Mouse (Mus musculus): Measurements from ENCODE around the gene Rap1gap2. TPM values are rescaled to one million over a fixed set of nuclear protein-coding genes. Genes with fewer than 3 reads are reported as not detected.

Gene Rap1gap2
- total RNA-seq (2012; rRNA removed) (74.6 and 79.8 TPM in 2 replicates), total RNA-seq (2014; rRNA removed) (53.8 and 55.4 TPM in 2 replicates), polyA plus RNA-seq (2012; ENCODE audit: insufficient read length, low read depth) (69.8 and 76.6 TPM in 2 replicates)

GRCm38 (mm10) chr11:74610545-74611176 lies at the start of gene Rap1gap2:
Gene Rap1gap2, minus strand, starts transcription at chr11:74610915.
- H3K4me3 ChIP-seq (replicated peaks in 1 of 3; ENCODE audit: low read depth in 2 of 3, low read length in 2 of 3, poor library complexity in 1 of 3), result no peak within 1 kb of the TSS

DNA sequence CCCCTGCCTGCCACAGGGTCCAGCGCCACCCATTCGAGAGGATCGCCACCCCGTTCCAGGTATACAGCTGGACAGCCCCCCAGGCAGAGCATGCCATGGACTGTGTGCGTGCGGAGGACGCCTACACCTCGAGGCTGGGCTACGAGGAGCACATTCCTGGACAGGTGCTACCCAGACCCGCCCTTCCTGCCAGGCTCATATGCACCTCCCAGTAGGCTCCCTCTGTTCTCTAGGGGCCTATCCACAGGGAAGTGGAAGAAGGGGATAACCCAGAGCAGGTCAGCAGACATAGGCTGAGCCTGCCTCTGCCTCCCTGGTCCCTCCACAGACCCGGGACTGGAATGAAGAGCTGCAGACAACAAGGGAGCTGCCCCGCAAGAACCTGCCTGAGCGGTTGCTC lies 49.6 kb upstream of the Rap1gap2 start:
- no peak overlapping the region for H3K4me2 ChIP-seq (ENCODE audit: insufficient read depth, low read depth, poor library complexity, severe bottlenecking)
- peaks cover 17% of the 10 kb centered on the region for H3K9me3 ChIP-seq (replicated peaks; ENCODE audit: low read length)
- in situ Hi-C loops (cut with MboI; ENCODE audit: low pct_ligation_motif_present, low pct_unique_long_range_greater_than_20kb, low sequenced_read_pairs), result no loop called here
- no peak overlapping the region for H3K4me3 ChIP-seq (replicated peaks in 1 of 3; ENCODE audit: low read depth in 2 of 3, low read length in 2 of 3, poor library complexity in 1 of 3)
- H3K4me1 ChIP-seq (ENCODE audit: control insufficient read depth in 1 of 2, insufficient read depth in 2 of 2), result peaks cover 6% of the 10 kb centered on the region in 2 experiments; a peak in 2 of 4 replicates
- no peak overlapping the region for H3K27ac ChIP-seq (ENCODE audit: insufficient read depth, low read depth)
- dilution Hi-C loops (cut with MboI; ENCODE audit: extremely low pct_ligation_motif_present, extremely low pct_unique_long_range_greater_than_20kb, low sequenced_read_pairs), result no loop called here
- H3K79me2 ChIP-seq (replicated peaks; ENCODE audit: control insufficient read depth, extremely low read depth, insufficient read depth, poor library complexity, severe bottlenecking), result peaks cover 13% of the 10 kb centered on the region
- no peak overlapping the region for H3K9ac ChIP-seq (ENCODE audit: insufficient read depth, low read depth)
- DNase-seq (ENCODE audit: extremely low read depth), result no peak
- TF ChIP-seq USF2 (conservative IDR thresholded peaks at IDR 0.05; ENCODE audit: low read depth, low read length) (no peak), POLR2A (IDR thresholded peaks at IDR 0.05; ENCODE audit: low read depth, low read length) (no peak), MEF2A (IDR thresholded peaks at IDR 0.05; ENCODE audit: borderline replicate concordance, low read depth, low read length) (no peak), RAD21 (IDR thresholded peaks at IDR 0.05; ENCODE audit: low read depth, low read length) (no peak), POLR2AphosphoS2 (IDR thresholded peaks at IDR 0.05; ENCODE audit: low read depth, low read length) (no peak), GABPA (IDR thresholded peaks at IDR 0.05; ENCODE audit: insufficient replicate concordance, low read depth, low read length) (no peak), SMC3 (IDR thresholded peaks at IDR 0.05; ENCODE audit: low read depth, low read length) (no peak), MAFK (IDR thresholded peaks at IDR 0.05; ENCODE audit: insufficient replicate concordance, low read length) (no peak), E2F4 (IDR thresholded peaks at IDR 0.05; ENCODE audit: insufficient replicate concordance, low read depth, low read length) (no peak), JUN (IDR thresholded peaks at IDR 0.05; ENCODE audit: insufficient read depth, low read depth, low read length) (no peak), CHD2 (IDR thresholded peaks at IDR 0.05; ENCODE audit: low read length) (no peak), CTCF (conservative IDR thresholded peaks at IDR 0.05 in 1 of 2, IDR thresholded peaks at IDR 0.05 in 1 of 2; ENCODE audit: low read depth in 2 of 2, low read length in 2 of 2) (no peak), USF1 (IDR thresholded peaks at IDR 0.05; ENCODE audit: low read depth, low read length) (no peak), ETS1 (conservative IDR thresholded peaks at IDR 0.05; ENCODE audit: low read depth, low read length) (no peak), TBP (conservative IDR thresholded peaks at IDR 0.05; ENCODE audit: low read depth, low read length) (no peak)
- H3K27me3 ChIP-seq (replicated peaks), result no peaks in the 10 kb centered on the region
- H3K36me3 ChIP-seq (replicated peaks in 1 of 2; ENCODE audit: control insufficient read depth in 1 of 2, insufficient read depth in 1 of 2, low read length in 1 of 2), result peaks cover 86 to 100% of the 10 kb centered on the region in 2 experiments

More at GRCm38 (mm10) chr11:74610545-74611176, at the start of gene Rap1gap2:
- Histone ChIP-seq H3K4me2 (ENCODE audit: insufficient read depth, low read depth, poor library complexity, severe bottlenecking) (no peak within 1 kb of the TSS), H3K4me1 (ENCODE audit: control insufficient read depth in 1 of 2, insufficient read depth in 2 of 2) (no peaks in the 10 kb centered on the region), H3K36me3 (replicated peaks in 1 of 2; ENCODE audit: control insufficient read depth in 1 of 2, insufficient read depth in 1 of 2, low read length in 1 of 2) (no peaks in the 10 kb centered on the region), H3K9ac (ENCODE audit: insufficient read depth, low read depth) (no peak within 1 kb of the TSS), H3K79me2 (replicated peaks; ENCODE audit: control insufficient read depth, extremely low read depth, insufficient read depth, poor library complexity, severe bottlenecking) (no peaks in the 10 kb centered on the region), H3K9me3 (replicated peaks; ENCODE audit: low read length) (peaks cover 5% of the 10 kb centered on the region), H3K27ac (ENCODE audit: insufficient read depth, low read depth) (no peak within 1 kb of the TSS), H3K27me3 (replicated peaks) (peaks cover 82% of the 10 kb centered on the region)
- in situ Hi-C loops (cut with MboI; ENCODE audit: low pct_ligation_motif_present, low pct_unique_long_range_greater_than_20kb, low sequenced_read_pairs) (no loop called here), dilution Hi-C loops (cut with MboI; ENCODE audit: extremely low pct_ligation_motif_present, extremely low pct_unique_long_range_greater_than_20kb, low sequenced_read_pairs) (no loop called here)
- no peak for DNase-seq (ENCODE audit: extremely low read depth)
- TF ChIP-seq EP300 (IDR thresholded peaks at IDR 0.05; ENCODE audit: low read length) (no peak), KAT2A (IDR thresholded peaks at IDR 0.05; ENCODE audit: insufficient replicate concordance, low read length) (no peak), USF2 (conservative IDR thresholded peaks at IDR 0.05; ENCODE audit: low read depth, low read length) (no peak), NRF1 (IDR thresholded peaks at IDR 0.05; ENCODE audit: low read depth, low read length) (no peak), CHD2 (IDR thresholded peaks at IDR 0.05; ENCODE audit: low read length) (no peak)
